Mouse (Mus musculus) liver, embryonic 12.5 days (tissue): ENCODE measurements around the gene Cep63. TPM values are rescaled to one million over a fixed set of nuclear protein-coding genes. Genes with fewer than 3 reads are reported as not detected.

Source experiments
- polyA plus RNA-seq: library from polyadenylated mRNA; unstranded; fragments of >200 nt; fragmentation: Nextera tagmentation; extraction: Ambion mirVana; gene quantifications from 2 replicates; pipeline ENCODE4 v1.2.1, GENCODE M21; 2016

Cep63 gene
- polyA plus RNA-seq, 1 experiment from 2014 or later = 33.6 TPM

Other genes starting within 250 kb of the Cep63 start
- not detected in 2 replicates for gene Ky, start 120.8 kb downstream of the Cep63 start, polyA plus RNA-seq
- gene Anapc13, start 238 bp downstream of the Cep63 start, polyA plus RNA-seq = 105 and 120 TPM in 2 replicates
- 10.4 and 11.5 TPM in 2 replicates for gene Amotl2, start 90.1 kb upstream of the Cep63 start, polyA plus RNA-seq
- 8.3 and 8.4 TPM in 2 replicates for gene Ryk, start 208.4 kb upstream of the Cep63 start, polyA plus RNA-seq